Mouse (Mus musculus) left cerebral cortex, postnatal 10 days (tissue): ENCODE results near the gene Nfx1. TPM values are rescaled to one million over a fixed set of nuclear protein-coding genes. Genes with fewer than 3 reads are reported as not detected.
"Not testable (repeated sequence)": the region's sequence is repeated elsewhere in the genome, so short reads cannot be mapped to it uniquely, and the experiment has no call there.

Experiments used
- DNase-seq, 2 experiments: peaks; one replicate each; pipeline ENCODE4 v3.0.0; 2021 to 2022; ENCODE audit warnings: low spot score in 2 of 2, mixed read lengths in 1 of 2; ENCODE audit errors: extremely low spot score in 1 of 2
- intact Hi-C: fragments of 180-260 bp; cut with DNase I; formaldehyde crosslinking; loops from one replicate; pipeline ENCODE4 v1.15.1; 2025
- total RNA-seq, 2 experiments: library from RNA; stranded (reverse); gene quantifications; 2 replicates each; pipeline ENCODE4 v1.2.3; 2021

Nfx1 gene
- total RNA-seq, result 10 to 100 TPM; 58.8 to 59.4 TPM

DNA sequence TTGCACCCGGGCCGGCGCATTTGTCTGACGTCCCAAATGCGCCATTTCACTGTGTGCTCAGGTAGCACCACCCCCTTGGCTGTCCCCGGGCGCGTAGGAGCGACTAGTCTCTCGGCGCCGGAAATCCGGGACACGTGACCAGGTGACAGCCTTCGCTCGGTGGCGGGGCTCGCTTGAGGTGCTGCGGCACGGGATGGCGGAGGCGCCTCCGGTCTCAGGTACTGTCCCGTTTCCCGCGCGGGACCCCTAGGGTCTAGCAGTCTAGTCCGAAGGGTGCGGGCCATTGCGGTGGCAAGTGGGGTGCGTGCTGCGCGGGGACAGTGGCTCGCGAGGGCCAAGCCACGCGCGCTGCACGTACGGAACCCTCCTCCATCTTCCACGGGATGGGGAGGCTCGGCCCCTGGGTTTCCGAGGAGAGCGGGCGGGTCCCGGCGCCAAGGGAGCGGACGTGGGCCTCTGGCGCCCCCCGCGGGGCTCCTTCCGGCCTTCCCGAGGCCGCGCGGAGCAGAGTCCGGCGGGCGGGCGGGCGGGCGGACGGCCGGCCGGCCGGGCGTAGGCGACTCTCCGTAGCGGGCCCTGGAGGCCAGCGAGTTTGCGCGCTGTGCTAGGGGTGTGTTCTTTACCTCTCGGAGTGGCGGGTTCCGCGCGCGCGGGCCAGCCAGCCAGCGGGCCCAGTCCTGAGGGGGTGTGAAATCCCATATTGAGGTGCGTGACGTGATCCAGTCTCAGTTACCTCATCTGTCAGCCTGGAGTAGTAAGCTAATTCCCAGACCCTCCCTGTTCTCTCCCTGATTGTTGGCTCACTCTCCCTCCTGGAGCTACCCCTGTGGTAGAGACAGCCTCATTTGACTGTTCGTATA lies at the start of gene Nfx1:
Nfx1 (plus strand) TSS at position 65 of the 860 bp plus-strand sequence.
- peak; percentile 95 to 98 for DNase-seq
- intact Hi-C loops, result no loop called here

DNA sequence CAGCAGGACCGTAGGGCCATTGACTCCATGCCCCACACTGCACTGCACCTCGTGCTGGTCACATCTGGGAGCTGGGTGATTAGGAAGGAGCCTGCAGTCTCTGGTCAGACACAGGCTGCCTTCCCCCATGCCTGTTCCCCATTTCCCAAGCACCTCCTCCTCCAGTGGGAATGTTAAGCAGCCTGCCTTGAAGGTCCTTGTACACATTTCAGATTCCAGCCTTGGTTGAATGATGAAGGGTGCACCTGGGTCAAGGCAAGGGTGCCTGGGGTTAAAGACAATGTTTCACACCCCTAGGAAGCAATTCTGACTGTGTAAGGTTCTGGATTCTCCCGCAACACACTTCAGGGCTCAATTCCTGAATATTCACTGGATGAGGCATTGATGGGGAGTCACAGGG lies 49.4 kb upstream of the Nfx1 start:
- DNase-seq, result no peak
- intact Hi-C loops, result no loop called here

DNA sequence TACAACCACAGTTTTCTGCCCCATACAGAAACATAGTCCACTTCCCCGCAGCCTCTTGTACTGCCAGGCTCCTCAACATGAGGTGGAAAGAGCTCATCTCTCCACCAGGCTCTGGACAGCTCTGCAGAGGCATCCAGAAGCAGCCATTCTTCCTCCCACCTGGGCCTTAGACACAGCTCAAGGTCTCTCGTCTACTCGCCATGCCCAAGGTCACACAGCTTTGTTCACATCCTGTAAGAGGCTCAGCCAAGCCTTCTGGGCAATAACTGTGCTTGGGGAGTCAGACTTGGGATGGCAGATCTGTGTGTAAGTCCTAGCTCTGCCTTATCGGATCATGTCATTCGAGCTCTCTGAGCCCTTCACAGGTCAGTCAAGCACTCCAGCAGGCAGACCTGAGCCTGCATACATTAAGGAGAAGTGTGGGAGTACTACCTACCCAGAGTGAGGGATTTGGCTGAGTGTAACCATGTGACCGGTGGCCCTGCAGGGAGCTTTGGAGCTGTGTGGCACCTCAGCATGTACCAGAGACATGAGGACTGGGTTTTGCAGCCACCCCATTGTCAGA lies 47.5 kb upstream of the Nfx1 start:
- intact Hi-C loops, result no loop called here
- DNase-seq, result no peak

DNA sequence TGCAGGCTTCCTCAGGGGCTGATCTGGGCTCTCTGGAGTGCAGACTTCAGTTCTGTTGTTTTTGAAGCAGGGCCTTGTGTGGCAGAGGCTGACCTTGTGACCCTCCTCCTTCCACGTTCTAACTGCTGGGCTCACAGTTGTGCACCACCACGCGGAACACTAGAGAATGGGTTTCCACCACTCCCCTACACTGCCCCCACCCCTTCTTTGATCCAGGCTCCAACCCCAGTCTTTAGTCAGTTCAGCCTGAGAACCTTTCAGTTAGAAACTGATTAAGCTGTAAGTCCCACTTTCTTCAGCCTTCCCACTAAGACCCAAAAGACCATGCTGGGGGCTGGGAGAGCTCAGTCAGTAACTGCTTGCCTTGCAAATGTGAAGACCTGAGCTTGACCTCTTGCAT lies 45.1 kb upstream of the Nfx1 start:
- intact Hi-C loops, result no loop called here
- no peak for DNase-seq

DNA sequence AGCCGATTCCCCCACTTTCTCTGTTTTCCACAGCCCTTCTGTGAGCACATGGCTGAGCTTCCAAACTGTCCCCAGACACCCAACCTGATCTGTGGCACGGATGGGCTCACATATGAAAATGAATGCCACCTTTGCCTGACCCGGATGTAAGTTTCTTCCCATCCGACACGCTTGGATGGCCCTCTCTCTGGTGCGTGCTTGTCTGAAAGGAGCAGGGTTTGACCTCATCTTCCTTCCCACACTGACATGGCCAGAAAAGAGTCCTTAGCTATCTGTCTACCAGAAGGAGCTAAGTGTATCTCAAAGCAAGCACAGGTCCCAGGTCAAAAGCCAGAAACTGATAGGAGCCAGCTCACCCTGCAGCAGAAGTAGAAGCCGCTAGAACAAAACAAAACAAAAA lies 41.7 kb upstream of the Nfx1 start:
- DNase-seq, result no peak
- intact Hi-C loops, result no loop called here

DNA sequence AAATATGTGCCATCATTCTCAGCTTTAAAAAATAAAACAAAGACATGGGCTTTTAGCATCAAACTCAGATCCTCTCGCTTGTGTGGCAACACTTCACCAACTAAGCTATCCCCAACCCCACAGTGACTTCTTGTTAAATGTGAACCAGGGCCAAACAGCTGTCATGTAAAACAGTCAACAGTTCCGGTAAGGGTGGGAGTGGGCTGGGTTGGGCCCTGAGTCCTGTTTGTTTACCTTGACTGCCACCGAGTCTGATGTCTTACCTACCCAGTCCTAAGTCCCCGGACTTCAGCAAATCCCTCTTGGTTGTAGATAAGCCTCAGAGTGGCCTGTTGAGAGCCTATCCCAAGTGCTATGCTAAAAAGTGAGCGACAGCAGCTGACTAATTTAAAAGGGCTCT lies 37.0 kb upstream of the Nfx1 start:
- DNase-seq, result no peak
- intact Hi-C loops, result no loop called here

DNA sequence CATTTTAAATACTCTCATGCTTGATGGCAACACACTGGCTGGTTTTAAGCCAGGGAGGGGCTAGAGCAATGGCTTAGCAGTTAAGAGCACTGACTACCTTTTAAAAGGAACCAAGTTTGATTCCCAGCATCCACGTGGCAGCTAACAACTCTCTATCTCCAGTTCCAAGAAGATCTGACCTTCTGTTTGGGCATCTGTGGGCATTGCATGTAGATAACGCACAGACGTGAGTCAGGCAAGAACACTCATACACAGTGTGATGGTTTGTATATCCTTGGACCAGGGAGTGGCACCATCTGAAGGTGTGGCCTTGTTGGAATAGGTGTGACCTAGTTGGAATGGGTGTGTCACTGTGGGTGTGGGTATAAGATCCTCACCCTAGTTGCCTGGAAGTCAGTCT lies 36.3 kb upstream of the Nfx1 start:
- intact Hi-C loops, result not testable (repeated sequence)

DNA sequence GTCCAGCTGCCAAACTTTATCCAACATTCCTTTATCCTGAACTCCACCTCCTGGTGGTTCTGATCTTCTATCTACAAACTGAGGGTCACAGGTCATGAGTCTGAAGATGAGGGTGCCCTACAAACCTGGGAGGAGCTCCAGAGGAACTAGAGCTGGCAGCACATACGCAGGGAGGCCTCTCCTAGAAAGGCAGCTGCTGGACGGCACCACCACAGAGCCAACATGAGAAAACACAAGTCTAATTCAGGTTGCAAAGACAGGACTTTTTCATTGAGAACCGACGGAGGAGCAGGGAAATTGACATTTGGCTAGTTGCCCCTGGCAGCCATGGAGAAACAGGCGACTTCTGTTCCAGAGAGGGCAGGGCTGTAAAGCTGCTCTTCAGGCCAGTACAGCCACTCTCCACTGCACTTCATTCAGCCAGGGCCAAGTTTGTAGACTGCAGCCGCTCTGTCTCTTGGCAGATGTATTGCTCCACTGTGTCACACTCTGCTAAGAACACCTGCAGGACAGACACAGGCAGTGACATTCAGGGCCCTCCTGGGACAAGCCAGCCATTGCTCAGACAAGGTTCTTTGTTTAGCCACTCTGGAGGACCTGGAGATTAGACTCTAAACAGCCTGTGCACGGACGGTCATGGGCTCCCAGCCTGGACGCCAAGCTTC lies 34.4 kb upstream of the Nfx1 start:
- intact Hi-C loops, result no loop called here
- peak; percentile 69 to 75 for DNase-seq

More for the DNA sequence above, 36.3 kb upstream of the Nfx1 start:
- DNase-seq, result not testable (repeated sequence)

DNA sequence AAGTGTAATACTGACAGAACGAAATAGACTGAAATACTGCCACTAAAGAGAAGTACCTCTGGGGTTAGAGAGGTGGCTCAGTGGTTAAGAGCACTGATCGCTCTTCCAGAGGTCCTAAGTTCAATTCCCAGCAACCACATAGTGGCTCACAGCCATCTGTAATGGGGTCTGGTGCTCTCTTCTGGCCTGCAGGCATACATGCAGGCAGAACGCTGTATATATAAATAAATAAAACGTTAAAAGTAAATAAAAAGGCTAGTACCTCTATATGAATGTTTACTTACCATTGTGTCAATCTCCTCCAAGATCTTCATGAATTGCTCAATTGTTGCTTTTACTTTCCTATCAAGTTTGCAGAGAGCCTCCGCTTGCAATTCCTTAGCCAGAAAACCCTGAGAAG lies 31.9 kb upstream of the Nfx1 start:
- intact Hi-C loops, result no loop called here
- no peak for DNase-seq

DNA sequence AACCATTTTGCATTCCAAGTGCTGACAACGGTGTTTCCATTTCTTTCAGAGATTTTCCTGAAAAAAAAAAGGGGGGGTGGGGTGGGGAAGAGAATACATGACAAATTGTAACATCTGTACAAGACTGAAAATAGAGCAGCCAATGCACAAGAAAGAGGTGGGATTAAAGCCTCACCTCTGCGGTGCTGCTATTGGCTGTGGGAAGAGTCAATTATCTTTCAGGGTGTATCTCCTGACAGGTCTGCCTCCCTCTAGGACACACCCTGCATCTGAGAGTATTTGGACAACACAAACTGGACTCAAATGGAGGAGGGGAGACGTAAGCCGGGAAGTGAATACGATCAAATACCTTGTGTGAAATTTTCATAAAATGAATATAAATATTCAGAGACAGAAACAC lies 27.1 kb upstream of the Nfx1 start:
- intact Hi-C loops, result no loop called here
- no peak for DNase-seq

DNA sequence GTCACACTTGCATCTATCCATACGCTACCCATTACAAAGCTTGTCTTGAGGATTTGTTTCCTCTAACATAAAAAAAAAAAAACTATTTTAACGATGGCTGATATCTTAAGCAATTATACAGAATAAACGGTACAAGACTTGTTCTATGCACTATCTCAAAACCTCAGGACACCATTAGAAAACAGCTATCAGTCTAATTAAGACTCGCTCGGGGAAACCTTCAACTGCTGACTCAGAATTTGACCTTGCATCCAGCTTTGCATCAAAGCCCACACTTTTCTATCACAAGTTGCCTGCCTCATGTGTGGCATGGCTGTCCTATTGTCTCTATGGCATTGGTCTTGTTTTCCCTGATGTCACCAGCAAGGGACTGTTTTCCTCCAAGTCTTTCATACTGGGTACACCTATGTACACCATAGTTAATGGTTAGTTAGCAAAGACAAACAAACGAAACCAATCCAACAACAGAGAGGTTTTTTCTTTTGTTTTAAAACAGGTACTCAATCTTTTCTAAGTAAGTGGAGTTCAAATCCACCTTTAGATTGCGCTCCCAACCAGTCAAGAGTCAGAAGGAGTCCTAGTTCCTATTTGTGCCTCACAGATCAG lies 24.1 kb upstream of the Nfx1 start:
- intact Hi-C loops, result no loop called here
- DNase-seq, result no peak

DNA sequence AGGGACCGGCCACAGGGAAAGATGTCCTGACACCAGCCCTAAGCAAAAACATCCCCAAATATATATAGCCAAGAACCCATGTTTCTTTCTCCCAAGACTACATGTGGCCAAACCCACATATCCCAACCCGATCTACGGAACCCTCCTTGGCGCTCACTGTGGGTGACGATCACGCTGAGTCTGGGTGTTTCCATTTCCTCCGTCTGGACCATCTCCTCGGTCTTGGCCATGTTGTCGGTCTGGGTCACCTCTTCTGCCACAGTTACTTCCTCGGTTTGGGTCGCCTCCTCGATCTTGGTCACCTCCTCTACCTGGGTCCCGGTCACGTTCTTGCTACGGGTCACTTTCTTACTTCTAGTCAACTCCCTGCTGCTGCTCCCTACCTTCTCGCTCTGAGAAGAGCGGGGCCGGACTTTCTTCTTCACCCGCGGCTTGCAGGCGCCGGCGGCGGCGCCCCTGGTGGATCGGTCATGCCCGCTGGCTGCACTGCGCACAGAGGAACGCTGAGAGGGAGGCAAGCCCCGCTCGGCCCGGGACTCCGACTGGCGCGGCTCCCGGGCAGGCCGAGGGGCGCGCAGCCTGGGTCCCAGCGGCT lies 23.0 kb upstream of the Nfx1 start:
- peak in 1 of 2 experiments; percentile 22 for DNase-seq
- intact Hi-C loops, result no loop called here

DNA sequence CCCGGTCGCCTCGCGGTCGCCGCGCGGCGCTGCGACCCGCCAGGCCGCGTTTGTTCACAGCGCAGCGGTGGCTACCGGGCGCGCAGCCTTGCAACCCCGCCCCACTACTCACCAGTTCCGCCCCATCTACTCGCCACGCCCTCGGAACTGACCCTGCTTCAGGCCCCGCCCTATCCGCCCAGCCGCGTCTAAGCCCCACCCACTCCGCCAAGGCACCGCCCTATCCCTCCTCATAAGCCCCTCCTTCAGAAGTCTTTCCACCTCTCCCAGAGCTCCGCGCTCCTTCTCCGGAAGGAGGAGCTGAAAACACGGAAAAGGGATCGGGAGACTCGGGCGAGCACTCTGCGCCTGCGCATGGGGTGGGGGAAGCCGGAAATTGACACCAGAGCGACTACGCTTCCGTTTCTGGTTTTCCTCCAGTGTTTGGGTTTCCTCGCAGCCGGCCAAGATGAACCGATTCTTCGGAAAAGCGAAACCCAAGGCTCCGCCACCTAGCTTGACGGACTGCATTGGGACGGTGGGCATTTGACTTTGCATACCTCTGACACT lies 22.5 kb upstream of the Nfx1 start, which contains the start of the genes Bag1 and Chmp5:
Bag1 (minus strand) TSS at position 135 of the 549 bp plus-strand sequence.
Chmp5 (plus strand) TSS at position 248 of the 549 bp plus-strand sequence.
- DNase-seq, result peak; percentile 96 to 99
- intact Hi-C loops, result no loop called here

DNA sequence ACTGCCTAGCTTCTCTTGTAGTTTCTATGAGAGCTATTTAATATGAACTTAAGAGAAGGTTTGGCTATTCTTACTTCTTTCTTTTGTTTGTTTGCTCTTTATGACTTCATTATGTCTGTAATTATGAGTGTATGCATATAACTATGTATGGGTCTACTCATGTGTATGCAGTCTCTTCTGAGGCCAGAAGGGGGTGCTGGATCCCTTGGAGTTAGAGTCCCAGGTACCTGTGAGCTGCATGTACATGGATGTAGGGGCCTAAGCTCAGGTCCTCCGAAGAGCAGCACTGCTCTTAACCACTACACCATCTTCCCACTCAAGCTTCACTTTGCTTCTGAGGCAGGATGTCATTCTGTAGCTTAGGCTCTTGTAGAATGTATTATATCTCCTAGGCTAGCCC lies 17.2 kb upstream of the Nfx1 start:
- no peak for DNase-seq

DNA sequence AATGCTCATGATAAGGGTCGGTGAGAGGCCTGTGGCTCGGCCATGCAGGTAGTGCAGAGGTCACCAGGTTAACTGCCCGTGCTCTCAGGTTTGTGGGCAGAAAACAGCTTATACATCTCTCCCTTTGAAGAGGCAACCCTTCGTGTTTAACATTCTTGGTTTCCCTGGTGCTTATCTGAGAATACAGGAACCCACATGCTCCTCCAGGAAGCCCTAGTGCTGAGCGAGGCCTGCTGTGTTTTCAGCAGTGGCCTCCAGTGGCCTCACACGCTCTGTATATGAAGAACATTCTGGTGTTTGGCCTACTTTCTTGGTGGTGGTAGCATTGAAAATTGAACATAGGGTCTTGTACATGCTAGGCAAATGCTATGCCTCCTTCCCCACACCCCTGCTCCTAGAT lies 14.8 kb upstream of the Nfx1 start:
- intact Hi-C loops, result loop anchor here (5.0 kb wide), 1 partner anchor 46 kb away; no protein-coding TSS in a partner anchor
- no peak for DNase-seq

More for the DNA sequence above, 17.2 kb upstream of the Nfx1 start:
- intact Hi-C loops, result no loop called here

DNA sequence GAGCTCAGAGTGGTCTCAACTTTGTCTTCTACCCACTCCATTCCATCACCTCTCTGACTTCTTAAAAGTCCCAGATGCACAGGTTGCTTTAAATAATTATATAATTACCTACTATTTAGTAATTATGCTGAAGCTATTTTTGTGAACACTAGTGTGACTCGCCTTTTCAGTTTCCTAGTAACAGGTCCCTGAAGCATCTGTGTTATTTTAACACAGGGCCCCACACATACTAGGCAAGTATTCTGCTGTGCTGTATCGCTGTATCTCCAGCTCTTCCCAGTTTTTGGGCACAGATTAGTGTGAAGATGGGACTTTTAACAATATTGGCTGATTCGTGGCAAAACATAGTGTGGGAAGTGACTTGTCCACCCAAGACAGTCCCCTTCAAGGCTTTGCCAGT lies 7.2 kb upstream of the Nfx1 start:
- intact Hi-C loops, result no loop called here

DNA sequence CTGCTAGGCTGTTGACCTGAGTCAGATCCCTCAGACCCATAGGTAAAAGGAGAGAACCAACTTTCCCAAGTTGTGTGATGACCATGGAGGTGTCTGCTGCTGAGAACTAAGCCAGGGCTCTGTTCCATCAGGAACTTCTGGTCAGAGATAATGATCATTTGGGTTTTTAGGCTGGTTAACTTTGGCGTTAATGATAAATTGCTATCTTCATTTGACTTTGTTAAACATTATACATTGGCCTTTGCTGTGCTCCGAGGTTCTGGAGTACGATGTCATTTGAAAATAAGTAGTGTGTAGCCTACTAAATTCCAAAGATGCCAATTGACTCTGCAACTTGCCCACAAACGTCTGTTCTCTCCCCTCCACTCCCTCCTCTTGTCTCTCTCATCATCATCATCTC lies 1.5 kb upstream of the Nfx1 start:
- intact Hi-C loops, result no loop called here
- no peak for DNase-seq

More for the DNA sequence above, 7.2 kb upstream of the Nfx1 start:
- no peak for DNase-seq

DNA sequence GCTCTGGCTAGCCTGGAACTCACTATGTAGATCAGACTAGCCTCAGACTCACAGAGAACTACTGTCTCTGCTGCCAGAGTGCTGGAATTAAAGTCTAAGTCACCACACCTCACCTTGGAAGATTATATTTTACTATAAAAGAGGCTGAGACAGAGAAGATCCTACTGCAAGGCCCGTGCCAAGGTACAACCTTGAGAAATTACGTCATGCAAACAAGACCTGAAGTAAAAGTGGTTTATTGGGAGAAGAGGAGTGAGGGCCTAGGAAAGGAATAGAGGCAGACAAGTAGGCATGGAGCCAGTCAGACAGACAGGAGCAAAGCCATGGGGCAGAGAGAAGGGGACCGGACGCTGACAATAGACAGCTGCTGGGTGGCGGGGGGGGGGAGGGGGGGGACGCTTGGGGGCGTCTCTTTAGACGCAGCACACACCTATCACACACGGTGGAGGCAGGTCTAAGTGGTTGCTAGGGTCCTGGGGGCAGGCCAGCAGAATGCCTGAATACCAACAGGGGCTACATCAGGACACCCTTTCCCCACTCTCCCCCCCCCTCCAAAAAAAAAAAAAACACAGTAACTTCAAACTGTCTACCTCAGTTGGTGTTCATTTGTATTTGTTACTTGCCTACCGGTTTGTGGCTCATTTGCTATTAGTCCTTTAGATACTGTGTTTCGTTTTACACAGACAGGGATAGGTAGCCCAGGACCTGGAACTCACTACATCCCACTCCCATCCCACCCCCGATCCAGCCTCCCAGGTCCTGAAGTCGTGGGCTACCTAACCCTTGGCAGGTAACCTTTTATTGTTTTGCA lies 720 bp upstream of the Nfx1 start:
- no peak for DNase-seq
- intact Hi-C loops, result no loop called here
